Mouse (Mus musculus) granulocyte monocyte progenitor cell, adult 5-6 weeks (primary cell): ENCODE measurements around the gene Kcnip1. TPM values are rescaled to one million over a fixed set of nuclear protein-coding genes. Genes with fewer than 3 reads are reported as not detected.

Experiments
- ATAC-seq: replicated peaks from 2 replicates; pipeline ENCODE4 v1.8.0; 2016; ENCODE audit warnings: mild to moderate bottlenecking, moderate TSS enrichment, inconsistent platforms; ENCODE audit not compliant: poor library complexity, severe bottlenecking
- total RNA-seq, 2 experiments: library from RNA; stranded (forward) in 1 of 2; stranded (reverse) in 1 of 2; fragments of 200-712, 200-1000 nt in 1 of 2; fragments of >200 nt in 1 of 2; fragmentation: Nextera tagmentation in 1 of 2; gene quantifications; 2 replicates each; pipeline ENCODE4 v1.2.3; 2014 to 2017

Kcnip1 gene
- total RNA-seq (2014; fragmentation: Nextera tagmentation) (not detected in 2 replicates), total RNA-seq (2017) (not detected in 2 replicates)

DNA sequence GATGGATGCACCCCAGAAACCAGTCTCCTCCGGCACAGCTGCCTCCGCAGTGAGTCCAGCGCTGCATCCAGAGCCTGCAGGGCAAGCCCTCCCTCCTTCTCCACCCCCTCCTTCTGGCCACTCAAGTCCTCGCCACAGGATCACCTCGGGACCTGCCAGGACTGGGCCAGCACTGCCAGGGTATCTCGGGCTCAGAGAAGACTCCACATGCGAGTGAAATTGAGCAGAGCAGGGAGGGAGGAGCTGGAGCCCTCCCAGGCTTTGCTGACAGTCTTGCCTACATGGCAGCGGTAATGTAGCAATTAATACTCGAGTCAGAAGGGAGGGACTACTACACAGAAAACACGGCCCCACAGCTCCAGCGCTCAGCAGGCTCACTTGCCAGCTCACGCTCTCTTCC lies at the start of gene Kcnip1:
Gene Kcnip1 (minus strand): TSS at position 215 of the 400 bp plus-strand sequence.
- no peak for ATAC-seq

DNA sequence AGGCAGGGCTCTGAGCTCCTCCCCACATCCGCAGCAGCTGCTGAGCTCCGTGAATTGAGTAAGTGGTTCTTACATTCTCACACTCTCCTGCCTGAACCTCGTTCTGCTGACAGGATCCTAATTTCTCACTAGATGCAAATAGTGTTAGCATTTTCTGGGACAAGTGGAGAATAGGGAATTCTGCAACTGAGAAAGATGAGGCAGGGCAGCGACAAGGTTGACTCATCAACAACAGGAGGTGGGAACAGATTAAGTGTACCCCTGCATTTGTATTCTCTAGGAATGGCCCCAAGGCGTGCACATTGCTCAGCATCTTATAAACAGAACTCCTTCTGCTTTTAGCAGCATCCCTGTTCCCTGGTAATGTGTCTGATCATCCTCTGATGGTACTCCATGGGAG lies 47.1 kb upstream of the Kcnip1 start:
- ATAC-seq = no peak

DNA sequence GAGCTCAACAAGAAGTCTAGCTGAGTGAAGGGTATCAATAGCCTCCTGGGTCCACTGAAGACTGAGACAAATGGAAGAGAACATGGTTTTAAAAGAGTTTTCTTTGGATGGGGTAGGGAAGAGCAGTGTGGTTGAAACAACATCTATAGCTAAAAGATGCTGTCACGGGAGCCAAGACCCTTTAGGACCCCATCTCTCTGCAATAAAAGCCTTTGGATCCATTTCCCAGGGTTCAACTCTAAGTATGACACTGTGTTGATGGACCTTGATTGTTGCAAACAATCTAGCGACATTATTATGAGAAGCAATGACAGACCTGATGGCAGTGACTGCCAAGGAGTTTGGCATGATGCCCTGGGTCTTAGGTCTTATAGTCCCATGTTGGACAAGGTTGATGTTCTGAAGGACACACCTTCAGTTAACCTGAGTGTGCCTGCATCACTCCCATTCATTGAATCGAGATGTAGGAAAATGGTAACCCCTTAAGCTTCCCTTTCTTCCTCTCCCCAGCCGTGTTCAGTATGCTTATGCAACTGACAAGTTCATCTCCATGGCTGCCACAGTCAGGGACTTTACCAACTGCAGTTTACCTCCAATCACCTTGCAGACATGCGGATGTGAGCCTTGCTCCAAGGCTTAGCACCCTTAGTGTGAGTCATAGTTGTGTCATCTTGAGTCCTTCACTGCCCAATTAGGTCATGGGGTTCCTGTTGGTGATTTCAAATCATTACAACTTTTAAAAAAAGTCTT lies 43.1 kb upstream of the Kcnip1 start:
- ATAC-seq = peak; percentile 59

- no peak for ATAC-seq
These were observed 41.8 kb upstream of the Kcnip1 start for GRCm38 (mm10) chr11:34034794-34035193.

- peak; percentile 54 for ATAC-seq
These were observed 41.1 kb upstream of the Kcnip1 start for GRCm38 (mm10) chr11:34034008-34034505.

DNA sequence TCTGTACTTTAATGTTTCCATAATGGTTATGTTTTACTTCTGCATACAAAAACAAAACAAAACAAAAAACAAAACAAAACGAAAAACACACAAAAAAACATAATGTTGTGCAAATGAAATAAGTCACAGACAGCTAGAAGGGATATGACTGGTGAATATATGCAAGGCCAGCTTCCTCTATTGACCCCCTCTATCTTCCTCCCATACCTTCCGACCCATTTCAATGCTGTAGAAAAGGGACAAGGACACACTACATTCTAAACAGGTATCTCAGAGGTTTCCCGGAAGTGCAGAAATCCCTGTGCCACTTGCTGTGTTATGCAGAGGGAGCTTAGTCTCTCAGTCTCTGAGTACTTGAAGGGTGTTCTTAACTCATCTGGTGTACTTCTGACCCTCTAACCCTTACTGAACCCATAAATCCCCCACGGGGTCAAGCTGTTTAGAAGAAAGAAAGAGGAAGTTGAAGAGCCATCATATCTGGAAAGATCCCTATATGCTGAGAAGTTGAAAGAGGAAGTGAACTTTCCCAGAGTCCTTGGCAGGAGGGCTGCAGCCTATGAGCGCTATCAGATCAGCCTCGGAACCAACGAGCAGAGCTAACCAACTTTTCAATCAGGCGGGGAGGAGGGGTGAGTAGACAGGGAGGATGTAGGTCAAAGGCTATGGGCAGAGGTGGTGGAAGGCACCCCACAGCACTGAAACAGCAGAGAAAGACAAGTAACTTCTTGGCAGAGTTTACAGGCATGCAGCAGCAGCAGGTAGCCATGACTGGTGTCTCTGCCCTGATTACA lies 38.3 kb upstream of the Kcnip1 start:
- peak; percentile 74 for ATAC-seq

- ATAC-seq = no peak
These were observed 36.7 kb upstream of the Kcnip1 start for GRCm38 (mm10) chr11:34029658-34030057.

DNA sequence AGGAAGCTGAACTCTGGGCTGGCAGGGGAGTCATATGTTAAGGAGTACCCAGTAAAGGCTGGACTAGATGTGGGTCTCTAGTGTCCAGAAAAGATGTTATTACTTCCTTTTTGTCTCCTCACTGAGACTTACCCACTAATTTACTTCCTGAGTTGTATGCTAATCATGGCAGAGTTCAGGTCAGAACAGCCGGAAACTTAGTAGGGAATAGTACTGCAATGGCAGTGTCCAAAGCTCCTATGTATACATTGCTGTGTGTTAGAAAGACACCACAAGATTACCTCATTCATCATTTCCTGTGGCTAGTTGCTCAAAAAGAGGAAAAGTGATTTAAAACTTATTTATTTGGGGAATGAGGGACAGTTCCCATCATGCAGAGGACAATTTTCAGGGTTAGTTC lies 32.1 kb upstream of the Kcnip1 start:
- peak; percentile 90 for ATAC-seq

DNA sequence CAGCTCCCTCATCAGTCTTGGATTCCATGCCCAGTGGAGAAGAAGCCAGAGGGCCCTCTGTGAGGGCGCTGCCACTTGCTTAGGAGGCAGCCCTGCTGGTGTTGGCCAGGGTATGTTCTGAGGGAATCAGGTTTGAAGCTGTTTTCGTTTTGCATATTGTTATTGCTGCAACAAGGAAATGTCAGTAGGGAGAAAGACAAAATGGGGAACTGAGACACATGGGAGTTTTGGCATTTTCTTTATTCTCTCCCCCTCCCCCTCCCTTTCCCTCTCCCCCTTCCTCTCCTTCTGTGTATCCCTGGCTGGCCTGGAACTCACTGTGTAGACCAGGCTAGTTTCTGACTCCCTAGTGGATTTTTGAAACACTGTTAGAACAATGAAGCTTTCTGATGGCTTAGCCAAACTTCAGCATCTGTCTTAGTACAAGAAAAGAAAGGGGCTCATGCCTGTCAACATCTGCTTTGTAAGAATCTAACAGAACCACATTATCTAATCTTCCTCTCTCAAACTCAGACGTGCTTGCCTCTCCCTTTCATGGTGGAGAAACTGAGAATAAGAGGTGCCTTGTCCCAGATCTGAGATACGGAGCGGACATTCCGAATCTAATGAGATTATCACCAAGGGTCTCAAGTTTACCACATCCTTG lies 19.2 kb upstream of the Kcnip1 start:
- ATAC-seq = peak; percentile 15

DNA sequence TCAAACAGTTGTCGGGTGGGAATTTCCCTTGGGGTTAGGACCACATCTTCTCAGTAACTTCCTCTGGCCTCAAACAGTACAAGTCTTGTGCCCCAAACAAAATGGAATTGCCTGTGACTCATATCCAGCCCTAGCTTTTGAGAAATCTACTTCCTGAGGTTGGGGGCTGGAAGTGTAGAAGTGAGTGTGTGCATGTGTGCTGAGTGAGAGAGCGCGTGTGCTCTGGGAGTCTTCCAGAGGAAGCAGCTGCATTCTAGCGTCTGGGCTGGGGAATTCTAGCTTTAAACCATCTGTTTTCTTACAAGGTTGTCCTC lies 17.9 kb upstream of the Kcnip1 start:
- ATAC-seq = peak; percentile 57

DNA sequence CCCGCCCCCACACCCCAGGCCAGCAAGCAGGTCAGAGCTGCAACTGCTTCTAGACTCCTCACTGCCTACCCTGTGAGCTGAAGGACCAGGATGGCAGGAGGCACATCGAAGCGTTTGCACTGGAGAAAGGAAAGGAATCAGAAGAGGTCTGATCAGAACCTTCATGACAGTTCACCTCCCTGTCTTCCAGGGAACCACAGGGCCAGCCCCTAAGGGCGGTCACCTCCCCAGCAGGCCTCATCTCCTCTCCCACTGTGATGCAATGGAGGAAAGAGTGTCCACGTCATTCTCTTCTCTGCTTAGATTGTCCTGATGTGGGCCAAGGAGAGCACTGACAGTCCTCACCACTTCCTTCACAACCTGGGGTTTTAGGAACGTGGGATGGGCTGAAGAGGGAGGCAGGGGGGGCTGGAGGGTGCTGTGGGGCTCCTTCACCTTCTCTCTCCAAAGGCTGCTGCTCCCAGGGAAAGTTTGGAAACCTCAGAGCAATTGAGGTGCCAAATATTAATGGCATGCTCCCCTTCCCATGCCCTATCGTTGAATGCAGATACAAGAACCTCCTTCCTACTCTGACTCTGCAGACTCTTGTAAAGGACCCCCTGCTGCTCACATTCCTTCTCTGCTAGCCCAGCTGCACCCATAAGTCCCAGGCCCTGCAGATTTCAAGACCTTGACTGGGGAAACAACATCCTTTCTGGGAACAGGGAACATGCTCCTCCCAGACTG lies 17.3 kb upstream of the Kcnip1 start:
- peak; percentile 67 for ATAC-seq

DNA sequence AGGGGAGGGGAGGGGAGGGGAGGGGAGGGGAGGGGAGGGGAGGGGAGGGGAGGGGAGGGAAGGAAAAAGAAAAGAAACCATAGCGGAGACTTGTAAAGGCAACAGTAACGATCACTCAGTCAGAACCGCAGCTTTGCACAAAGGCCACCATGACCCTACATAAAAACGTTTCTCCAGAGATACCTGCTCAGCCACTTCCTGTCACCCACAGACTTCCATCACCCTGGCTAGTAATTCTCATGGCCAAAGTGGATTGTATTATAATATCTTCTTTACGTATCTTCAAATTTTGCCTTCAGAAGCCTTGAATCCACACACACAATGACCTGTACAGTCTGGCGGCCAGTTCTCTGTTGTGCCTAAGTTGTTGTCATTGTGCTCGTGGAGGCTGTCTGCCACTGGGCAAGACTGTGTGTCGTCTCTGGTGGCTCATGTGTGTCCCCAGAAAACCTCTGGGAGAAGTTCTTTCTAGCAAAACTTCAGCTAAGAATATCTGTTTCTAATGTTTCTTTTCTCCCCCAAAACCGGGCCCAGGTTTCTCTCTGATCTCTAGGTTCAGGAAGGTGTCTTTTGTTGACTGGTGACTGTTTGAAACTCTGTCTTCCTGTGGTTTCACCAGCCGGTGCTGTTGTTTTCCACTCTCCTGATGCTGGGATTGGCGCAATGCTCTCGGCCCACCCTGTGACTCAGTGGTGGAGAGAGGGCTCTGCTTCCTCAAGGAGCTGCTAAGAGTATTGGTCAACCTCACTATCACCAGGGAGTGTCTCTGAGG lies 16.6 kb upstream of the Kcnip1 start:
- peak; percentile 70 for ATAC-seq

DNA sequence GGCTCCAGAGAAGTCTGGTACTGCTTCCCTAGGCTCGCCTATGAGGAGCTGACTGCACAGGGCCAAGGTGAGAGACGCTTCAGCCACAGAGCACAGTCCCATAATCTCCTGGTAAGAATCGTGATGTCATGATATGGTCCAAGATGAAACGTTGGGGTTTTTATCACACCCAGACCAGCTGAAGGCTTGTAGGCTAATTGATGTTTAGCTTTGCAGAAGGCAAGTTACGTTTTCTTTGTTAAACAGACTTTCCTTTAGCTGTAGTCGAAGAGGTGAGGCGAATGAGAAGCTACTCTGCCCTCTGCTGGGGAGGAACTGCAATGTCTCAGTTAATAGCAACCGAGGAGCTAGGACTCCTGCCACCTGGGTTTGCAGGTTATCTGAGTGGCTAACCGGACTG lies 15.8 kb upstream of the Kcnip1 start:
- peak; percentile 17 for ATAC-seq

GRCm38 (mm10) chr11:34008214-34008613 lies 15.3 kb upstream of the Kcnip1 start:
- peak; percentile 26 for ATAC-seq

GRCm38 (mm10) chr11:34007616-34008015 lies 14.7 kb upstream of the Kcnip1 start:
- ATAC-seq = no peak

GRCm38 (mm10) chr11:34002593-34002965 lies 9.6 kb upstream of the Kcnip1 start:
- ATAC-seq = no peak

DNA sequence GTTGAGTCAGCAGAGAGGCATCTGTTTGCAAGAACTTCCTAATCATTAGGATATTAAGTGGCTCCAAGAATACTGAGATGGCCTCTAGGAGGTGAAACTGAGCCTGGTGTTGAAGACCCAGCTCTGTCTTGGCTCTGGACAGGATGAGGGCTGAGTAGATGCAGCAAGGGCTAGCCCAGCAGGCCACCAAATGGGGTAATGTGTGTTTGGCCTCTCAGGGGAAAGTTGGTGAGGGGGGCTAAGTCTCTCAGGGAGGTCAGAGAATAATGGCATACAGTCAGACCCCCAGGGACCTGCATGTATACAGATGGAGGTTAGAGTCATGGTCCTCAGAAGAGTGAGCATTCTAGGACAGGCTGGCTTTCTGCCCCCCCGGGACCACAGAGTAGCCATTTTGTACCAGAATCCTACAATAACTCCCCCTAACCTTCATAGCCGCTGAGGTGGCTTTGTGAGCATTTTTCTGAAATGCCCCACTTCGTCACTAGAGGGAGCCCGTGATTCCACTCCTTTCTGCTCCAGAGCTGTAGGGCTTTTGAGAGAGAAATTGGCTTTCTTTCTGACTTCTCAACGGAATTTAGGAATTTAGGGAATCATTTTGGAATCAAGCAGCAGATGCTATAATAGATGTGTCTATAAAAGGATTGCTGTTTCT lies 9.1 kb upstream of the Kcnip1 start:
- ATAC-seq = peak; percentile 76

GRCm38 (mm10) chr11:34000416-34000815 lies 7.5 kb upstream of the Kcnip1 start:
- no peak for ATAC-seq

DNA sequence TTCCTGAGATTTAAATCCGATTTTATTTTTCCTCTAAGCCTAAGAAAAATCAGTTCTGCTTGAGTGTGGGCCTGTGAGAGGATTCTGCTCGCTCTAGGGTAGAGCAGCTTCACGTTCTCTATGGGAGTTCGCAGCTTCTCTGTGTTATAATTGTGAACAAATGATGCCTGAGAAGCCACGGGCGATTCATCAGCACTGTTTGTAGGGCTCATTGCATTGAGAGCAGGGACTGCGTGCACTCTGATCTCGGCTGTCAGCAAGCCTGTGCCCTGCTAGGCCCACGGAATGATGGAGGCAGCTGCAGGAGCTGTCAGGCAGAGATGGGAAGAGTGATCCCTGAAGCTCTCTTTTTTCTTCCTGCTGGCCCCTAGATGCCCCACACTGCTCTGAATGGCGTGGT lies 5.3 kb upstream of the Kcnip1 start:
- ATAC-seq = no peak
